Mouse (Mus musculus) hindbrain, embryonic 13.5 days (tissue): Measurements from ENCODE around the gene Hunk. TPM values are rescaled to one million over a fixed set of nuclear protein-coding genes. Genes with fewer than 3 reads are reported as not detected.

Experiments
- ATAC-seq: fragments of 200-750 bp; cut with Nextera tagmentation; 2 replicates; pipeline ENCODE4 v1.8.0; 2017; ENCODE audit warnings: moderate TSS enrichment; ENCODE audit not compliant: low FRiP score
- H3K27ac ChIP-seq: fragments of 300-500 bp; sonication (generic); 2 replicates; pipeline ENCODE4 v1.5.1; 2015; ENCODE audit warnings: inconsistent platforms, mild to moderate bottlenecking, moderate library complexity
- H3K27me3 ChIP-seq: fragments of 300-500 bp; sonication (generic); 2 replicates; pipeline ENCODE4 v1.6.1; 2015; ENCODE audit warnings: mild to moderate bottlenecking, inconsistent platforms
- H3K36me3 ChIP-seq: fragments of 300-500 bp; sonication (generic); 2 replicates; pipeline ENCODE4 v1.6.1; 2015; ENCODE audit warnings: mild to moderate bottlenecking, inconsistent platforms
- H3K4me1 ChIP-seq: fragments of 300-500 bp; sonication (generic); replicated peaks from 2 replicates; pipeline ENCODE4 v1.6.1; 2015; ENCODE audit warnings: inconsistent platforms
- H3K4me2 ChIP-seq: fragments of 300-500 bp; sonication (generic); 2 replicates; pipeline ENCODE4 v1.6.1; 2015; ENCODE audit warnings: inconsistent platforms, mild to moderate bottlenecking, moderate library complexity
- H3K4me3 ChIP-seq: fragments of 300-500 bp; sonication (generic); 2 replicates; pipeline ENCODE4 v1.5.1; 2015; ENCODE audit warnings: mild to moderate bottlenecking, inconsistent platforms
- H3K9ac ChIP-seq: fragments of 300-500 bp; sonication (generic); 2 replicates; pipeline ENCODE4 v1.6.1; 2015; ENCODE audit warnings: mild to moderate bottlenecking, inconsistent platforms
- H3K9me3 ChIP-seq: fragments of 300-500 bp; sonication (generic); 2 replicates; pipeline ENCODE4 v1.6.1; 2016; ENCODE audit warnings: inconsistent platforms
- WGBS: fragments of 180-500 bp; shearing (Covaris S2); methylation state at CpG from one replicate; pipeline ENCODE4 v1.1.7; 2015; 5-methylcytosine and 5-hydroxymethylcytosine counted together
- polyA plus RNA-seq: library from polyadenylated mRNA; unstranded; fragments of >200 nt; fragmentation: Nextera tagmentation; extraction: Ambion mirVana; gene quantifications from 2 replicates; pipeline ENCODE4 v1.2.1, GENCODE M21; 2015

Hunk gene
- polyA plus RNA-seq, 1 experiment from 2014 or later: 7.8 TPM

- Histone ChIP-seq H3K36me3 (peaks cover 14% of the 10 kb centered on the region), H3K4me1 (peaks cover 32% of the 10 kb centered on the region), H3K27me3 (no peaks in the 10 kb centered on the region), H3K9ac (no peak overlapping the region), H3K4me2 (no peak overlapping the region), H3K9me3 (peaks cover 4% of the 10 kb centered on the region; the same call in 1 of the 2 replicates), H3K27ac (no peak overlapping the region), H3K4me3 (no peak overlapping the region)
- no peak for ATAC-seq
- WGBS: 82% methylated on average over 11 of the region's 11 CpGs
Measured at GRCm38 (mm10) chr16:90395996-90396556, 10.3 kb downstream of the Hunk start.

- H3K4me3 ChIP-seq: no peak overlapping the region
- 79% methylated on average over 2 of the region's 2 CpGs for WGBS
Measured at GRCm38 (mm10) chr16:90396882-90397281, 11.1 kb downstream of the Hunk start.

GRCm38 (mm10) chr16:90400314-90400713 lies 14.5 kb downstream of the Hunk start:
- H3K4me2 ChIP-seq: no peak overlapping the region

More at GRCm38 (mm10) chr16:90396882-90397281, 11.1 kb downstream of the Hunk start:
- Histone ChIP-seq H3K4me1 (peaks cover 39% of the 10 kb centered on the region), H3K9ac (no peak overlapping the region), H3K27me3 (no peaks in the 10 kb centered on the region), H3K9me3 (no peaks in the 10 kb centered on the region), H3K36me3 (0 out of 2 replicates have a peak, but pooled peaks cover 7% of the 10 kb centered on the region), H3K4me2 (no peak overlapping the region), H3K27ac (no peak overlapping the region)
- ATAC-seq: no peak

GRCm38 (mm10) chr16:90400906-90401666 lies 15.3 kb downstream of the Hunk start:
- Histone ChIP-seq H3K36me3 (no peaks in the 10 kb centered on the region), H3K27me3 (no peaks in the 10 kb centered on the region), H3K9me3 (no peaks in the 10 kb centered on the region), H3K4me3 (no peak overlapping the region), H3K4me2 (0 out of 2 replicates have a peak overlapping the region, but pooled peaks have one; percentile 21), H3K4me1 (peaks cover 39% of the 10 kb centered on the region), H3K27ac (no peak overlapping the region), H3K9ac (no peak overlapping the region)
- WGBS: 19% methylated on average over 12 of the region's 12 CpGs
- ATAC-seq: no peak

More at GRCm38 (mm10) chr16:90400314-90400713, 14.5 kb downstream of the Hunk start:
- no peaks in the 10 kb centered on the region for H3K9me3 ChIP-seq
- H3K4me3 ChIP-seq: no peak overlapping the region
- H3K27me3 ChIP-seq: no peaks in the 10 kb centered on the region
- no peaks in the 10 kb centered on the region for H3K36me3 ChIP-seq
- H3K4me1 ChIP-seq: peaks cover 35% of the 10 kb centered on the region
- ATAC-seq: peak; percentile 16; the same call in 1 of the 2 replicates
- WGBS: 9% methylated on average over 7 of the region's 9 CpGs
- H3K27ac ChIP-seq: no peak overlapping the region
- H3K9ac ChIP-seq: no peak overlapping the region

- Histone ChIP-seq H3K36me3 (no peaks in the 10 kb centered on the region), H3K4me2 (no peak overlapping the region), H3K4me1 (peaks cover 36% of the 10 kb centered on the region), H3K9ac (no peak overlapping the region), H3K27ac (no peak overlapping the region), H3K9me3 (no peaks in the 10 kb centered on the region), H3K4me3 (no peak overlapping the region), H3K27me3 (no peaks in the 10 kb centered on the region)
- WGBS: 83% methylated on average over 7 of the region's 7 CpGs
- no peak for ATAC-seq
Measured at GRCm38 (mm10) chr16:90402292-90402691, 16.5 kb downstream of the Hunk start.

- H3K9ac ChIP-seq: no peak overlapping the region
- peaks cover 63% of the 10 kb centered on the region for H3K4me1 ChIP-seq
- H3K4me3 ChIP-seq: no peak overlapping the region
- H3K27ac ChIP-seq: no peak overlapping the region
- H3K9me3 ChIP-seq: no peaks in the 10 kb centered on the region
- no peaks in the 10 kb centered on the region for H3K27me3 ChIP-seq
- ATAC-seq: no peak
- H3K4me2 ChIP-seq: no peak overlapping the region
- H3K36me3 ChIP-seq: no peaks in the 10 kb centered on the region
- 74% methylated on average over 3 of the region's 3 CpGs for WGBS
Measured at GRCm38 (mm10) chr16:90405195-90405594, 19.4 kb downstream of the Hunk start.

- no peak overlapping the region for H3K27ac ChIP-seq
- no peak for ATAC-seq
- no peak overlapping the region for H3K4me3 ChIP-seq
- no peak overlapping the region for H3K4me2 ChIP-seq
- H3K9me3 ChIP-seq: no peaks in the 10 kb centered on the region
- no peak overlapping the region for H3K9ac ChIP-seq
- no peaks in the 10 kb centered on the region for H3K36me3 ChIP-seq
- no peaks in the 10 kb centered on the region for H3K27me3 ChIP-seq
- peaks cover 61% of the 10 kb centered on the region for H3K4me1 ChIP-seq
- 65% methylated on average over 6 of the region's 6 CpGs for WGBS
Measured at GRCm38 (mm10) chr16:90405599-90405998, 19.8 kb downstream of the Hunk start.

- peak; percentile 66 for ATAC-seq
- Histone ChIP-seq H3K27ac (peak overlapping the region; percentile 62), H3K4me1 (peaks cover 43% of the 10 kb centered on the region), H3K36me3 (peaks cover under 1% of the 10 kb centered on the region), H3K4me2 (peak overlapping the region; percentile 17; the same call in 1 of the 2 replicates), H3K4me3 (no peak overlapping the region), H3K9ac (peak overlapping the region; percentile 40; the same call in 1 of the 2 replicates), H3K9me3 (no peaks in the 10 kb centered on the region), H3K27me3 (no peaks in the 10 kb centered on the region)
- 13% methylated on average over 12 of the region's 12 CpGs for WGBS
Measured at GRCm38 (mm10) chr16:90407541-90408289, 21.9 kb downstream of the Hunk start.

- WGBS: 79% methylated on average over 8 of the region's 8 CpGs
- no peak overlapping the region for H3K9ac ChIP-seq
Measured at GRCm38 (mm10) chr16:90412096-90413082, 26.6 kb downstream of the Hunk start.

GRCm38 (mm10) chr16:90416621-90417020 lies 30.8 kb downstream of the Hunk start:
- no peak for ATAC-seq

More at GRCm38 (mm10) chr16:90412096-90413082, 26.6 kb downstream of the Hunk start:
- Histone ChIP-seq H3K36me3 (peaks cover 16% of the 10 kb centered on the region), H3K4me2 (no peak overlapping the region), H3K4me1 (peaks cover 29% of the 10 kb centered on the region), H3K27me3 (no peaks in the 10 kb centered on the region), H3K27ac (no peak overlapping the region), H3K4me3 (no peak overlapping the region), H3K9me3 (no peaks in the 10 kb centered on the region)
- ATAC-seq: no peak

GRCm38 (mm10) chr16:90418661-90419060 lies 32.8 kb downstream of the Hunk start:
- peak; percentile 22; the same call in 1 of the 2 replicates for ATAC-seq
- Histone ChIP-seq H3K4me2 (peak overlapping the region; percentile 26; the same call in 1 of the 2 replicates), H3K4me3 (no peak overlapping the region), H3K4me1 (peaks cover 53% of the 10 kb centered on the region), H3K27me3 (no peaks in the 10 kb centered on the region), H3K9me3 (no peaks in the 10 kb centered on the region), H3K36me3 (peaks cover 6% of the 10 kb centered on the region), H3K9ac (0 out of 2 replicates have a peak overlapping the region, but pooled peaks have one; percentile 46), H3K27ac (peak overlapping the region; percentile 58)
- WGBS: 11% methylated on average over 12 of the region's 12 CpGs

More at GRCm38 (mm10) chr16:90416621-90417020, 30.8 kb downstream of the Hunk start:
- H3K9me3 ChIP-seq: no peaks in the 10 kb centered on the region
- peaks cover 16% of the 10 kb centered on the region for H3K36me3 ChIP-seq
- H3K27me3 ChIP-seq: no peaks in the 10 kb centered on the region
- H3K4me2 ChIP-seq: no peak overlapping the region
- no peak overlapping the region for H3K27ac ChIP-seq
- H3K4me1 ChIP-seq: peaks cover 33% of the 10 kb centered on the region
- H3K9ac ChIP-seq: no peak overlapping the region
- H3K4me3 ChIP-seq: no peak overlapping the region
